Mouse (Mus musculus): ENCODE measurements around the gene Tnfrsf14.

DNA sequence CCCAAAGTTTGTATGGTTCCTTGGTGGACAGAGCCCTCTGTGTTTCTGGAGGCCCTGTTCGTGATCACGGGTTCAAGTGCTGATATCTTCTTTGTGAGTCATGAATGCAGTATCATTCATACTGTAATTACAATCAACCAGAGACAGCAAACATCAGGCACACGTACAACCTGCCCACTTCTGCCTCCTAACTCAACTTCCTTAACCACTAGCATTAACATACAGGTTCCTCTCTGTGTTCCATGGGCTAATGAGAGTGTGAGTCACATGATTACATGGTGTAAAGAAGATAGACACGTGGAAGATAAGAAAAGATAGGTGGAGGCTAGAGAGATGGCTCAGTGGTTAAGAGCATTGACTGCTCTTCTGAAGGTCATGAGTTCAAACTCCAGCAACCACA lies 11.7 kb downstream of the Tnfrsf14 start:
- TF ChIP-seq CHD2 (IDR thresholded peaks at IDR 0.05; ENCODE audit: low read depth, low read length) (no peak), ZC3H11A (IDR thresholded peaks at IDR 0.05; ENCODE audit: borderline replicate concordance, low read depth, low read length) (no peak)

Data from ES-E14 (cell line).